Mouse (Mus musculus): ENCODE results near the gene Rnf167. TPM values are rescaled to one million over a fixed set of nuclear protein-coding genes. Genes with fewer than 3 reads are reported as not detected.
A peak's percentile ranks its signal among the peaks of the same experiment; 100 is the strongest.

The Rnf167 gene
- polyA plus RNA-seq, 1 experiment from 2014 or later = 74.2 TPM

GRCm38 (mm10) chr11:70638293-70638692 is 8.7 kb upstream of the Rnf167 start:
- Histone ChIP-seq H3K4me3 (replicated peaks) (peak overlapping the region; percentile 39), H3K9me3 (replicated peaks) (no peaks in the 10 kb centered on the region), H3K9ac (peak overlapping the region; percentile 67), H3K4me1 (replicated peaks) (peaks cover 57% of the 10 kb centered on the region), H3K36me3 (no peaks in the 10 kb centered on the region), H3K27me3 (no peaks in the 10 kb centered on the region), H3K27ac (peak overlapping the region; percentile 89), H3K4me2 (peak overlapping the region; percentile 65)
- 31% methylated on average over 1 of the region's 1 CpGs for WGBS (ENCODE audit: insufficient replicate concordance)
- no peak for DNase-seq
- ATAC-seq (ENCODE audit: low read depth) = peak; percentile 13; the same call in 1 of the 2 replicates

- peak within 1 kb of the TSS; percentile 89 for H3K27ac ChIP-seq
- H3K27me3 ChIP-seq = no peaks in the 10 kb centered on the region
- DNase-seq (peak; percentile 68), ATAC-seq (ENCODE audit: low read depth) (peak; percentile 94)
- H3K36me3 ChIP-seq = no peaks in the 10 kb centered on the region
- WGBS (ENCODE audit: insufficient replicate concordance) = 4% methylated on average over 5 of the region's 5 CpGs
- peak within 1 kb of the TSS; percentile 65 for H3K4me2 ChIP-seq
- H3K9me3 ChIP-seq (replicated peaks) = no peaks in the 10 kb centered on the region
- H3K9ac ChIP-seq = peak within 1 kb of the TSS; percentile 67
- H3K4me3 ChIP-seq (replicated peaks) = peak within 1 kb of the TSS; percentile 39
- peaks cover 57% of the 10 kb centered on the region for H3K4me1 ChIP-seq (replicated peaks)
These were observed 8.2 kb upstream of the Rnf167 start, which contains the start of gene Gp1ba for GRCm38 (mm10) chr11:70638714-70639278. Gene Gp1ba, plus strand, starts transcription at chr11:70639122.

GRCm38 (mm10) chr11:70639976-70640375 is 7.1 kb upstream of the Rnf167 start:
- peaks cover 11% of the 10 kb centered on the region for H3K36me3 ChIP-seq
- H3K27ac ChIP-seq = peak overlapping the region; percentile 89; the same call in 1 of the 2 replicates
- H3K9me3 ChIP-seq (replicated peaks) = no peaks in the 10 kb centered on the region
- no peaks in the 10 kb centered on the region for H3K27me3 ChIP-seq
- WGBS (ENCODE audit: insufficient replicate concordance) = 69% methylated on average over 8 of the region's 8 CpGs
- ATAC-seq (ENCODE audit: low read depth) (no peak), DNase-seq (no peak)
- peak overlapping the region; percentile 67 for H3K9ac ChIP-seq
- H3K4me2 ChIP-seq = peak overlapping the region; percentile 65
- peak overlapping the region; percentile 39; the same call in 1 of the 2 replicates for H3K4me3 ChIP-seq (replicated peaks)
- H3K4me1 ChIP-seq (replicated peaks) = peaks cover 60% of the 10 kb centered on the region

- Histone ChIP-seq H3K4me3 (replicated peaks) (no peak overlapping the region; the same call in 1 of the 2 replicates), H3K4me1 (replicated peaks) (peaks cover 73% of the 10 kb centered on the region)
- WGBS (ENCODE audit: insufficient replicate concordance) = 59% methylated on average over 7 of the region's 7 CpGs
These were observed 5.8 kb upstream of the Rnf167 start for GRCm38 (mm10) chr11:70641241-70641640.

GRCm38 (mm10) chr11:70643051-70643450 is 4.0 kb upstream of the Rnf167 start:
- no peak overlapping the region for H3K9ac ChIP-seq
- no peaks in the 10 kb centered on the region for H3K9me3 ChIP-seq (replicated peaks)
- 0 out of 2 replicates have a peak overlapping the region, but pooled peaks have one; percentile 5 for H3K4me2 ChIP-seq
- peaks cover 19% of the 10 kb centered on the region for H3K36me3 ChIP-seq
- H3K4me3 ChIP-seq (replicated peaks) = no peak overlapping the region
- 81% methylated on average over 6 of the region's 6 CpGs for WGBS (ENCODE audit: insufficient replicate concordance)
- H3K4me1 ChIP-seq (replicated peaks) = peaks cover 62% of the 10 kb centered on the region
- H3K27me3 ChIP-seq = no peaks in the 10 kb centered on the region
- DNase-seq (no peak), ATAC-seq (ENCODE audit: low read depth) (no peak)
- 0 out of 2 replicates have a peak overlapping the region, but pooled peaks have one; percentile 6 for H3K27ac ChIP-seq

More at GRCm38 (mm10) chr11:70641241-70641640, 5.8 kb upstream of the Rnf167 start:
- Histone ChIP-seq H3K4me2 (no peak overlapping the region), H3K9ac (0 out of 2 replicates have a peak overlapping the region, but pooled peaks have one; percentile 7), H3K27me3 (no peaks in the 10 kb centered on the region), H3K36me3 (peaks cover 19% of the 10 kb centered on the region), H3K9me3 (replicated peaks) (no peaks in the 10 kb centered on the region), H3K27ac (peak overlapping the region; percentile 37)
- ATAC-seq (ENCODE audit: low read depth) (no peak), DNase-seq (no peak)

- Histone ChIP-seq H3K4me1 (replicated peaks) (peaks cover 62% of the 10 kb centered on the region), H3K4me2 (peak overlapping the region; percentile 98; the same call in 1 of the 2 replicates), H3K9me3 (replicated peaks) (no peaks in the 10 kb centered on the region), H3K4me3 (replicated peaks) (no peak overlapping the region), H3K27ac (no peak overlapping the region), H3K9ac (peak overlapping the region; percentile 99; the same call in 1 of the 2 replicates), H3K27me3 (no peaks in the 10 kb centered on the region), H3K36me3 (peaks cover 30% of the 10 kb centered on the region)
- WGBS (ENCODE audit: insufficient replicate concordance) = 88% methylated on average over 8 of the region's 8 CpGs
- no peak for DNase-seq
- ATAC-seq (ENCODE audit: low read depth) = no peak
These were observed 2.4 kb upstream of the Rnf167 start for GRCm38 (mm10) chr11:70644564-70645103.

GRCm38 (mm10) chr11:70645461-70646258 is 1.4 kb upstream of the Rnf167 start:
- peaks cover 62% of the 10 kb centered on the region for H3K4me1 ChIP-seq (replicated peaks)

GRCm38 (mm10) chr11:70646259-70646555 is 828 bp upstream of the Rnf167 start:
- DNase-seq (no peak), ATAC-seq (ENCODE audit: low read depth) (no peak)
- WGBS (ENCODE audit: insufficient replicate concordance) = 27% methylated on average over 3 of the region's 3 CpGs
- Histone ChIP-seq H3K36me3 (peaks cover 46% of the 10 kb centered on the region), H3K27ac (peak overlapping the region; percentile 99), H3K9ac (peak overlapping the region; percentile 99), H3K9me3 (replicated peaks) (no peaks in the 10 kb centered on the region), H3K4me1 (replicated peaks) (peaks cover 62% of the 10 kb centered on the region), H3K4me3 (replicated peaks) (peak overlapping the region; percentile 85), H3K4me2 (peak overlapping the region; percentile 98), H3K27me3 (no peaks in the 10 kb centered on the region)

More at GRCm38 (mm10) chr11:70645461-70646258, 1.4 kb upstream of the Rnf167 start:
- no peaks in the 10 kb centered on the region for H3K27me3 ChIP-seq
- 81% methylated on average over 12 of the region's 12 CpGs for WGBS (ENCODE audit: insufficient replicate concordance)
- peak overlapping the region; percentile 99 for H3K9ac ChIP-seq
- H3K9me3 ChIP-seq (replicated peaks) = no peaks in the 10 kb centered on the region
- ATAC-seq (ENCODE audit: low read depth) (no peak), DNase-seq (no peak)
- peak overlapping the region; percentile 98 for H3K4me2 ChIP-seq
- H3K4me3 ChIP-seq (replicated peaks) = peak overlapping the region; percentile 85
- H3K36me3 ChIP-seq = peaks cover 40% of the 10 kb centered on the region
- peak overlapping the region; percentile 99 for H3K27ac ChIP-seq

- ATAC-seq (ENCODE audit: low read depth) = peak; percentile 17; the same call in 1 of the 2 replicates
- Histone ChIP-seq H3K27me3 (no peaks in the 10 kb centered on the region), H3K4me1 (replicated peaks) (peaks cover 69% of the 10 kb centered on the region), H3K9me3 (replicated peaks) (no peaks in the 10 kb centered on the region), H3K9ac (peak overlapping the region; percentile 99), H3K4me2 (peak overlapping the region; percentile 96), H3K36me3 (peaks cover 62% of the 10 kb centered on the region), H3K4me3 (replicated peaks) (peak overlapping the region; percentile 85), H3K27ac (peak overlapping the region; percentile 99)
- DNase-seq = peak; percentile 36
- 2% methylated on average over 28 of the region's 28 CpGs for WGBS (ENCODE audit: insufficient replicate concordance)
These were observed 833 bp downstream of the Rnf167 start for GRCm38 (mm10) chr11:70647716-70648420.

- Histone ChIP-seq H3K36me3 (peaks cover 67% of the 10 kb centered on the region), H3K27me3 (no peaks in the 10 kb centered on the region), H3K4me2 (peak overlapping the region; percentile 96), H3K4me3 (replicated peaks) (peak overlapping the region; percentile 85), H3K9ac (peak overlapping the region; percentile 99), H3K27ac (peak overlapping the region; percentile 99), H3K9me3 (replicated peaks) (no peaks in the 10 kb centered on the region), H3K4me1 (replicated peaks) (peaks cover 76% of the 10 kb centered on the region)
- DNase-seq = peak; percentile 50
- ATAC-seq (ENCODE audit: low read depth) = peak; percentile 36; the same call in 1 of the 2 replicates
- whole genome bisulfite sequencing (ENCODE audit: insufficient replicate concordance) = 17% methylated on average over 4 of the region's 4 CpGs
These were observed 1.5 kb downstream of the Rnf167 start for GRCm38 (mm10) chr11:70648512-70648911.

All from liver, embryonic 13.5 days (tissue).